Mouse (Mus musculus) MEL (cell line): ENCODE results near the gene Etfbkmt. TPM values are rescaled to one million over a fixed set of nuclear protein-coding genes. Genes with fewer than 3 reads are reported as not detected.

ENCODE experiments used
- DNase-seq: peaks from one replicate; pipeline ENCODE4 v3.0.0; 2011; ENCODE audit warnings: low read depth, low spot score
- H3K27ac ChIP-seq: 2 replicates; pipeline ENCODE4 v1.5.1; 2012; ENCODE audit warnings: low read depth, mild to moderate bottlenecking, control low read depth, low read length, moderate library complexity; ENCODE audit not compliant: control insufficient read depth
- H3K27me3 ChIP-seq, 2 experiments: fragments of 150-350 bp in 1 of 2; sonication (generic) in 1 of 2; 2 replicates each; pipeline ENCODE4 v1.6.1; 2012; ENCODE audit warnings: low read length in 2 of 2, mild to moderate bottlenecking in 2 of 2, improper control_type of control experiment in 1 of 2, moderate library complexity in 1 of 2; ENCODE audit not compliant: insufficient read depth in 2 of 2, control insufficient read depth in 1 of 2
- H3K36me3 ChIP-seq, 2 experiments: 2 replicates each; pipeline ENCODE4 v1.6.1; 2012 to 2014; ENCODE audit warnings: low read length in 2 of 2, improper control_type of control experiment in 1 of 2, inconsistent platforms in 1 of 2, mild to moderate bottlenecking in 1 of 2; ENCODE audit not compliant: insufficient read depth in 2 of 2, control insufficient read depth in 1 of 2
- H3K4me1 ChIP-seq, 2 experiments: fragments of 150-350 bp in 1 of 2; sonication (generic) in 1 of 2; 2 replicates each; pipeline ENCODE4 v1.6.1; 2012; ENCODE audit warnings: low read length in 2 of 2, improper control_type of control experiment in 1 of 2, mild to moderate bottlenecking in 1 of 2; ENCODE audit not compliant: insufficient read depth in 2 of 2, control insufficient read depth in 1 of 2
- H3K4me3 ChIP-seq, 2 experiments: fragments of 150-350 bp in 1 of 2; sonication (generic) in 1 of 2; 2 replicates each; pipeline ENCODE4 v1.5.1; 2012; ENCODE audit warnings: low read depth in 2 of 2, low read length in 2 of 2, mild to moderate bottlenecking in 2 of 2, moderate library complexity in 2 of 2, control low read depth in 1 of 2, improper control_type of control experiment in 1 of 2; ENCODE audit not compliant: control insufficient read depth in 1 of 2, insufficient read depth in 1 of 2
- H3K79me2 ChIP-seq: 2 replicates; pipeline ENCODE4 v1.6.1; 2012; ENCODE audit warnings: mild to moderate bottlenecking, low read length, moderate library complexity; ENCODE audit not compliant: control insufficient read depth, poor library complexity, insufficient read depth
- H3K9ac ChIP-seq: 2 replicates; pipeline ENCODE4 v1.6.1; 2012; ENCODE audit warnings: low read depth, mild to moderate bottlenecking, control low read depth, low read length, moderate library complexity; ENCODE audit not compliant: control insufficient read depth, poor library complexity, severe bottlenecking
- H3K9me3 ChIP-seq: fragments of 150-350 bp; sonication (generic); replicated peaks from 2 replicates; pipeline ENCODE4 v1.6.1; 2012; ENCODE audit warnings: mild to moderate bottlenecking, low read length, improper control_type of control experiment, moderate library complexity; ENCODE audit not compliant: insufficient read depth
- BHLHE40 ChIP-seq: IDR thresholded peaks from 2 replicates; pipeline ENCODE4 v1.6.1; 2012; ENCODE audit warnings: low read depth, mild to moderate bottlenecking, inconsistent platforms, low read length, improper control_type of control experiment, borderline replicate concordance
- CHD1 ChIP-seq: IDR thresholded peaks from 2 replicates; pipeline ENCODE4 v1.6.1; 2012; ENCODE audit warnings: low read depth, mild to moderate bottlenecking, inconsistent platforms, low read length, improper control_type of control experiment
- CHD2 ChIP-seq: IDR thresholded peaks from 2 replicates; pipeline ENCODE4 v1.6.1; 2011; ENCODE audit warnings: low read length, improper control_type of control experiment
- CTCF ChIP-seq, 3 experiments: IDR thresholded peaks in 2 of 3; conservative IDR thresholded peaks in 1 of 3; 2 replicates each; pipeline ENCODE4 v1.5.1; 2011 to 2012; ENCODE audit warnings: low read length in 3 of 3, low read depth in 2 of 3, mild to moderate bottlenecking in 2 of 3, improper control_type of control experiment in 1 of 3, inconsistent platforms in 1 of 3, mixed read lengths in 1 of 3, moderate library complexity in 1 of 3; ENCODE audit not compliant: control insufficient read depth in 1 of 3, insufficient read depth in 1 of 3, poor library complexity in 1 of 3, severe bottlenecking in 1 of 3
- E2F4 ChIP-seq: IDR thresholded peaks from 2 replicates; pipeline ENCODE4 v1.6.1; 2011; ENCODE audit warnings: low read depth, low read length, improper control_type of control experiment, borderline replicate concordance
- ELF1 ChIP-seq: IDR thresholded peaks from 2 replicates; pipeline ENCODE4 v1.6.1; 2014; ENCODE audit warnings: low read depth, mild to moderate bottlenecking, inconsistent platforms, low read length, improper control_type of control experiment, moderate library complexity
- EP300 ChIP-seq, 2 experiments: IDR thresholded peaks; 2 replicates each; pipeline ENCODE4 v1.6.1; 2011; ENCODE audit warnings: improper control_type of control experiment in 2 of 2, low read length in 2 of 2, low read depth in 1 of 2, mild to moderate bottlenecking in 1 of 2
- ETS1 ChIP-seq: IDR thresholded peaks from 2 replicates; pipeline ENCODE4 v1.6.1; 2012; ENCODE audit warnings: low read depth, mild to moderate bottlenecking, inconsistent platforms, low read length, improper control_type of control experiment, moderate library complexity
- GABPA ChIP-seq: IDR thresholded peaks from 2 replicates; pipeline ENCODE4 v1.6.1; 2012; ENCODE audit warnings: low read depth, mild to moderate bottlenecking, inconsistent platforms, low read length, improper control_type of control experiment, moderate library complexity
- GATA1 ChIP-seq: IDR thresholded peaks from 2 replicates; pipeline ENCODE4 v1.6.1; 2011; ENCODE audit warnings: low read depth, low read length, improper control_type of control experiment
- HCFC1 ChIP-seq: IDR thresholded peaks from 2 replicates; pipeline ENCODE4 v1.6.1; 2012; ENCODE audit warnings: low read depth, mild to moderate bottlenecking, inconsistent platforms, low read length, improper control_type of control experiment, moderate library complexity
- JUND ChIP-seq: IDR thresholded peaks from 2 replicates; pipeline ENCODE4 v1.6.1; 2011; ENCODE audit warnings: low read depth, mild to moderate bottlenecking, improper control_type of control experiment, low read length
- KAT2A ChIP-seq: conservative IDR thresholded peaks from 2 replicates; pipeline ENCODE4 v1.6.1; 2012; ENCODE audit warnings: low read depth, low read length, improper control_type of control experiment, inconsistent platforms
- MAFK ChIP-seq: IDR thresholded peaks from 2 replicates; pipeline ENCODE4 v1.6.1; 2011; ENCODE audit warnings: low read depth, mild to moderate bottlenecking, low read length, improper control_type of control experiment, borderline replicate concordance
- MAX ChIP-seq: IDR thresholded peaks from 2 replicates; pipeline ENCODE4 v1.6.1; 2011; ENCODE audit warnings: low read length, improper control_type of control experiment
- MEF2A ChIP-seq: IDR thresholded peaks from 2 replicates; pipeline ENCODE4 v1.6.1; 2014; ENCODE audit warnings: low read depth, mild to moderate bottlenecking, inconsistent platforms, low read length, improper control_type of control experiment; ENCODE audit not compliant: poor library complexity, insufficient replicate concordance, severe bottlenecking; ENCODE audit errors: extremely low read depth
- MXI1 ChIP-seq: IDR thresholded peaks from 2 replicates; pipeline ENCODE4 v1.6.1; 2011; ENCODE audit warnings: mild to moderate bottlenecking, low read depth, low read length, improper control_type of control experiment
- MYB ChIP-seq: IDR thresholded peaks from 2 replicates; pipeline ENCODE4 v1.6.1; 2011; ENCODE audit warnings: mild to moderate bottlenecking, low read depth, low read length, improper control_type of control experiment
- MYC ChIP-seq: IDR thresholded peaks from 2 replicates; pipeline ENCODE4 v1.6.1; 2011; ENCODE audit warnings: low read depth, mild to moderate bottlenecking, low read length, improper control_type of control experiment, moderate library complexity
- NELFE ChIP-seq: IDR thresholded peaks from 2 replicates; pipeline ENCODE4 v1.6.1; 2011; ENCODE audit warnings: low read depth, low read length, improper control_type of control experiment
- NRF1 ChIP-seq: IDR thresholded peaks from 2 replicates; pipeline ENCODE4 v1.6.1; 2014; ENCODE audit warnings: low read depth, mild to moderate bottlenecking, inconsistent platforms, low read length, improper control_type of control experiment, moderate library complexity; ENCODE audit not compliant: poor library complexity, insufficient read depth, severe bottlenecking
- POLR2A ChIP-seq, 2 experiments: IDR thresholded peaks; 2 replicates each; pipeline ENCODE4 v1.6.1; 2011 to 2012; ENCODE audit warnings: low read length in 2 of 2, mild to moderate bottlenecking in 2 of 2, control low read depth in 1 of 2, improper control_type of control experiment in 1 of 2, low read depth in 1 of 2, moderate library complexity in 1 of 2; ENCODE audit not compliant: control insufficient read depth in 1 of 2, insufficient read depth in 1 of 2, poor library complexity in 1 of 2
- POLR2AphosphoS2 ChIP-seq: IDR thresholded peaks from 2 replicates; pipeline ENCODE4 v1.6.1; 2011; ENCODE audit warnings: low read length, improper control_type of control experiment
- POLR2AphosphoS5 ChIP-seq: IDR thresholded peaks from 2 replicates; pipeline ENCODE4 v1.6.1; 2012; ENCODE audit warnings: low read depth, borderline replicate concordance, mild to moderate bottlenecking, inconsistent platforms, low read length, moderate library complexity, mixed read lengths
- RAD21 ChIP-seq: IDR thresholded peaks from 2 replicates; pipeline ENCODE4 v1.6.1; 2011; ENCODE audit warnings: mild to moderate bottlenecking, low read depth, low read length, improper control_type of control experiment
- RCOR1 ChIP-seq: IDR thresholded peaks from 2 replicates; pipeline ENCODE4 v1.6.1; 2012; ENCODE audit warnings: low read depth, mild to moderate bottlenecking, inconsistent platforms, low read length, improper control_type of control experiment
- SIN3A ChIP-seq: IDR thresholded peaks from 2 replicates; pipeline ENCODE4 v1.6.1; 2012; ENCODE audit warnings: low read length, improper control_type of control experiment, inconsistent platforms
- SMC3 ChIP-seq: IDR thresholded peaks from 2 replicates; pipeline ENCODE4 v1.6.1; 2011; ENCODE audit warnings: low read depth, low read length, improper control_type of control experiment
- TAL1 ChIP-seq: IDR thresholded peaks from 2 replicates; pipeline ENCODE4 v1.6.1; 2012; ENCODE audit warnings: mild to moderate bottlenecking, inconsistent platforms, low read length, moderate library complexity, mixed read lengths
- TBP ChIP-seq: IDR thresholded peaks from 2 replicates; pipeline ENCODE4 v1.8.0; 2011; ENCODE audit warnings: low read depth, low read length, improper control_type of control experiment
- TCF12 ChIP-seq: IDR thresholded peaks from 2 replicates; pipeline ENCODE4 v1.6.1; 2014; ENCODE audit warnings: low read depth, mild to moderate bottlenecking, inconsistent platforms, low read length, improper control_type of control experiment, moderate library complexity
- UBTF ChIP-seq: IDR thresholded peaks from 2 replicates; pipeline ENCODE4 v1.6.1; 2012; ENCODE audit warnings: low read depth, mild to moderate bottlenecking, inconsistent platforms, low read length, improper control_type of control experiment, moderate library complexity, borderline replicate concordance; ENCODE audit not compliant: insufficient read depth
- USF2 ChIP-seq, 2 experiments: IDR thresholded peaks; 2 replicates each; pipeline ENCODE4 v1.6.1; 2011 to 2012; ENCODE audit warnings: improper control_type of control experiment in 2 of 2, low read length in 2 of 2, borderline replicate concordance in 1 of 2, inconsistent platforms in 1 of 2, low read depth in 1 of 2, mild to moderate bottlenecking in 1 of 2; ENCODE audit not compliant: insufficient read depth in 1 of 2
- ZC3H11A ChIP-seq: IDR thresholded peaks from 2 replicates; pipeline ENCODE4 v1.6.1; 2012; ENCODE audit warnings: low read depth, mild to moderate bottlenecking, inconsistent platforms, low read length, improper control_type of control experiment
- ZNF384 ChIP-seq: IDR thresholded peaks from 2 replicates; pipeline ENCODE4 v1.6.1; 2012; ENCODE audit warnings: low read depth, mild to moderate bottlenecking, inconsistent platforms, low read length, improper control_type of control experiment
- polyA plus RNA-seq, 2 experiments: library from polyadenylated mRNA; stranded (reverse) in 1 of 2; unstranded in 1 of 2; fragments of >175 nt in 1 of 2; fragments of >200 nt in 1 of 2; gene quantifications; 2 replicates each; pipeline versions ENCODE4 v1.2.1 to v1.2.4; 2012; ENCODE audit warnings: low replicate concordance in 2 of 2, low read depth in 1 of 2; ENCODE audit not compliant: insufficient read length in 2 of 2, insufficient read depth in 1 of 2, missing spikeins in 1 of 2
- total RNA-seq: library from RNA; depleted of rRNA; stranded (reverse); fragments of 300-350 nt; gene quantifications from 2 replicates; pipeline ENCODE4 v1.2.3, GENCODE M21; 2012

The Etfbkmt gene
- total and polyA plus RNA-seq, 3 experiments, result 3.4 to 5.7 TPM; not detected in 1

DNA sequence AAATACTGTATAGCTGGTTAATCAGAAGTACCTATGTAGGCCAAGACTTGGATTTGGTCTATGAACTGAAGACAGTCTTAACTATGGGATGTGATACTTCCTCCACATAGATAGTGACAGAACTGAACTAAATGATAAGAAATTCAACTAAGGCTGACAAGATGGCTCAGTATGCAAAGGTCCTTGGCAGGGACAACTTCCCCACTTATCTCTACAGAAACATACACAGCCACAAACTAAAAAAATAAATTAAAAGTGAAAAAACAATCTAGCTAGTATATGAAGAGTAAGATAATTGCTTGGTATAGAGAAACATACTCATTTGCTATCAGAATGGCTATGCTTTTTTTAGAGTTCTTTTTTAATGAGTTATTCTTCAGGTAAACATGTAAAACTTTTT is 39.4 kb downstream of the Etfbkmt start (continued):
- TF ChIP-seq HCFC1 (peak; percentile 67), BHLHE40 (peak; percentile 74), POLR2AphosphoS2 (peak; percentile 70), ELF1 (0 out of 2 replicates have a peak, but pooled peaks have one; percentile 31), SIN3A (peak; percentile 91), POLR2AphosphoS5 (no peak), ETS1 (peak; percentile 96), CHD1 (no peak), ZC3H11A (no peak), KAT2A (peak; percentile 27; the same call in 1 of the 2 replicates)
- TF ChIP-seq, all 39 proteins: peak for 22

GRCm38 (mm10) chr6:149184007-149184406 is 44.4 kb downstream of the Etfbkmt start:
- Histone ChIP-seq H3K4me1 (peaks cover 7 to 13% of the 10 kb centered on the region in 2 experiments), H3K27me3 (no peaks in the 10 kb centered on the region), H3K27ac (no peak overlapping the region), H3K36me3 (peaks cover 5 to 36% of the 10 kb centered on the region in 2 experiments; a peak in 3 of 4 replicates), H3K79me2 (peaks cover 9% of the 10 kb centered on the region), H3K4me3 (no peak overlapping the region), H3K9ac (no peak overlapping the region), H3K9me3 (no peaks in the 10 kb centered on the region)
- peak; percentile 35 for DNase-seq
- TF ChIP-seq TCF12 (peak; percentile 50; the same call in 1 of the 2 replicates), KAT2A (no peak), USF2 (IDR thresholded peaks at IDR 0.05; ENCODE audit: borderline replicate concordance in 1 of 2, insufficient read depth in 1 of 2, low read depth in 1 of 2, low read length in 2 of 2) (no peak), MAX (no peak), ZNF384 (peak; percentile 66), MAFK (no peak), POLR2AphosphoS5 (no peak), JUND (no peak), TAL1 (peak; percentile 64), MYC (no peak), NRF1 (no peak), GATA1 (peak; percentile 50; the same call in 1 of the 2 replicates), SMC3 (no peak), CHD1 (no peak), E2F4 (no peak), RCOR1 (0 out of 2 replicates have a peak, but pooled peaks have one; percentile 24), RAD21 (no peak), MEF2A (no peak), EP300 (IDR thresholded peaks at IDR 0.05; ENCODE audit: low read depth in 1 of 2, low read length in 2 of 2) (peak in 1 of 2 experiments; percentile 52; a peak in 1 of 4 replicates), NELFE (no peak), GABPA (no peak), CHD2 (no peak), MYB (no peak), POLR2A (IDR thresholded peaks at IDR 0.05; ENCODE audit: control insufficient read depth in 1 of 2, insufficient read depth in 1 of 2, low read depth in 1 of 2, low read length in 2 of 2, poor library complexity in 1 of 2) (no peak), UBTF (no peak), POLR2AphosphoS2 (no peak), CTCF (IDR thresholded peaks at IDR 0.05 in 2 of 3, conservative IDR thresholded peaks at IDR 0.05 in 1 of 3; ENCODE audit: control insufficient read depth in 1 of 3, insufficient read depth in 1 of 3, low read depth in 2 of 3, low read length in 3 of 3, poor library complexity in 1 of 3, severe bottlenecking in 1 of 3) (no peak), TBP (no peak), MXI1 (no peak), ELF1 (no peak)
